Mouse (Mus musculus) olfactory bulb, adult 2 months (tissue): ENCODE measurements around the gene Adamts14.

Source experiments
- CTCF ChIP-seq: fragments of 200-500 bp; IDR thresholded peaks from 2 replicates; pipeline ENCODE4 v1.5.1; 2012; ENCODE audit warnings: low read depth, mild to moderate bottlenecking, low read length, moderate library complexity; ENCODE audit not compliant: insufficient read depth
- POLR2A ChIP-seq: fragments of 200-500 bp; IDR thresholded peaks from 2 replicates; pipeline ENCODE4 v1.6.1; 2012; ENCODE audit warnings: mild to moderate bottlenecking, low read depth, low read length, moderate library complexity; ENCODE audit not compliant: insufficient read depth

DNA sequence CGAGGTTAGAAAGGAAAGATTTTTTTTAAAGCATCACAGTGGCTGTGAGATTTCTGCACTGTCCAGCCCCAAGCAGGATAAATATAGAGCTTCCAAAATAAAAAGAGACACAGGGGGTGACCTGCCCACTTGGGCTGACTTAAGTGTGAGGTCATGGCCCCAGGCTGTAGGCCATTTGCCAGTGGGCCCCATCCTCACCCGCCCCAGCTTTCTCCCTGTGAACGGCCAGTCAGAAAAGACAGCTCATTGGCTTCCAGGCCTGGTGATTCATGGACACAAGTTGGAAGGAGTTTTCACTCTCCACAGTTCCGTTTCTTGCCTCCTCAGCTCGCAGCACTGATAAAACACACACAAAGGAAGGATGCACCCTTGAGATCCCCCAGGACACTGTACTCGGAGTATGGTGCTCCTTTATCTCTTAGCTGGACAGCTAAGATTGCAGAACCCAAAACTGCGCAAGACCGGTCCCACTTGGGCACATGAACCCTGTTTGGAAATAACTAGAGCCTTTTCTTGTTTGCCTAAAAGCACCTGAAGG, 1.1 kb downstream of the Adamts14 start:
- TF ChIP-seq CTCF (no peak), POLR2A (no peak)
